Mouse (Mus musculus): ENCODE results near the gene Arhgap10. TPM values are rescaled to one million over a fixed set of nuclear protein-coding genes. Genes with fewer than 3 reads are reported as not detected.
A peak's percentile ranks its signal among the peaks of the same experiment; 100 is the strongest.

Arhgap10 gene
- total and polyA plus RNA-seq, 3 experiments: 13.1 to 22.8 TPM; not detected in 1

GRCm38 (mm10) chr8:77518201-77519115 is 705 bp upstream of the Arhgap10 start (continued):
- TF ChIP-seq CTCF (IDR thresholded peaks at IDR 0.05 in 2 of 3, conservative IDR thresholded peaks at IDR 0.05 in 1 of 3; ENCODE audit: control insufficient read depth in 1 of 3, insufficient read depth in 1 of 3, low read depth in 2 of 3, low read length in 3 of 3, poor library complexity in 1 of 3, severe bottlenecking in 1 of 3) (no peak), TAL1 (IDR thresholded peaks at IDR 0.05; ENCODE audit: low read length) (no peak), ETS1 (IDR thresholded peaks at IDR 0.05; ENCODE audit: low read depth, low read length) (0 out of 2 replicates have a peak, but pooled peaks have one; percentile 13)

DNA sequence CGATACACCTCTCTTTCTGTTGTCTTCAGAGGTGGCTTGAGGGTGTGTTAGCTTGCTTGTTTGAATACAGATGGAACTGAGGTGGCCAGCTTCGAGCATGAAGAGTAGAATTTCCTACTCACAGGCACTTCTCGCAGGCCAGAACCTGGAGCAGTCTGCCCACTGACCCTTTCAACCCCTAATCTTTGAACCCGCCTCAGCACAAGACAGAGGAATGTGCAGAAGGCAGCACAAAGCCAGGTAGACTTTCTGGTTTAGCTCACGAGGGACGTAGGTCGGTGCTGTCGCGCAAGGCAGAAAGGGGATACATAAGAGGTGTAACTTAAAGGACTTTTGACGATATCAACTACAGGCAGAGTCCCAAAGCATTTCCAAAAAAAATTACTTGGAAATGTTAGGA is 908 bp downstream of the Arhgap10 start:
- peaks cover 53% of the 10 kb centered on the region for H3K79me2 ChIP-seq (ENCODE audit: control insufficient read depth, insufficient read depth, low read length, poor library complexity)
- peak; percentile 68 for DNase-seq (ENCODE audit: low read depth, low spot score)
- TF ChIP-seq ZNF384 (IDR thresholded peaks at IDR 0.05; ENCODE audit: low read depth, low read length) (no peak), MYC (IDR thresholded peaks at IDR 0.05; ENCODE audit: low read depth, low read length) (no peak), GABPA (IDR thresholded peaks at IDR 0.05; ENCODE audit: low read depth, low read length) (no peak), NRF1 (IDR thresholded peaks at IDR 0.05; ENCODE audit: insufficient read depth, low read depth, low read length, poor library complexity, severe bottlenecking) (no peak), HCFC1 (IDR thresholded peaks at IDR 0.05; ENCODE audit: low read depth, low read length) (no peak), TCF12 (IDR thresholded peaks at IDR 0.05; ENCODE audit: low read depth, low read length) (no peak), BHLHE40 (IDR thresholded peaks at IDR 0.05; ENCODE audit: borderline replicate concordance, low read depth, low read length) (no peak), TAL1 (IDR thresholded peaks at IDR 0.05; ENCODE audit: low read length) (no peak), MAZ (IDR thresholded peaks at IDR 0.05; ENCODE audit: low read depth, low read length) (no peak), CHD1 (IDR thresholded peaks at IDR 0.05; ENCODE audit: low read depth, low read length) (no peak)
- H3K36me3 ChIP-seq (ENCODE audit: control insufficient read depth in 1 of 2, insufficient read depth in 2 of 2, low read length in 2 of 2): peaks cover 0 to 13% of the 10 kb centered on the region in 2 experiments; a peak in 2 of 4 replicates
- no peak overlapping the region for H3K27ac ChIP-seq (ENCODE audit: control insufficient read depth, low read depth, low read length)
- no peaks in the 10 kb centered on the region for H3K27me3 ChIP-seq (ENCODE audit: control insufficient read depth in 1 of 2, insufficient read depth in 2 of 2, low read length in 2 of 2)
- peaks cover 0 to 16% of the 10 kb centered on the region in 2 experiments; a peak in 2 of 4 replicates for H3K4me1 ChIP-seq (ENCODE audit: control insufficient read depth in 1 of 2, insufficient read depth in 2 of 2, low read length in 2 of 2)
- peak overlapping the region; percentile 91 for H3K9ac ChIP-seq (ENCODE audit: control insufficient read depth, low read depth, low read length, poor library complexity, severe bottlenecking)
- no peaks in the 10 kb centered on the region for H3K9me3 ChIP-seq (replicated peaks; ENCODE audit: insufficient read depth, low read length)
- peak overlapping the region; percentile 88 to 96 for H3K4me3 ChIP-seq (ENCODE audit: control insufficient read depth in 1 of 2, insufficient read depth in 1 of 2, low read depth in 2 of 2, low read length in 2 of 2)

- H3K4me3 ChIP-seq (ENCODE audit: control insufficient read depth in 1 of 2, insufficient read depth in 1 of 2, low read depth in 2 of 2, low read length in 2 of 2): no peak overlapping the region
- no peak overlapping the region for H3K27ac ChIP-seq (ENCODE audit: control insufficient read depth, low read depth, low read length)
- H3K4me1 ChIP-seq (ENCODE audit: control insufficient read depth in 1 of 2, insufficient read depth in 2 of 2, low read length in 2 of 2): peaks cover 0 to 16% of the 10 kb centered on the region in 2 experiments; a peak in 2 of 4 replicates
- no peak overlapping the region for H3K9ac ChIP-seq (ENCODE audit: control insufficient read depth, low read depth, low read length, poor library complexity, severe bottlenecking)
- H3K79me2 ChIP-seq (ENCODE audit: control insufficient read depth, insufficient read depth, low read length, poor library complexity): peaks cover 56% of the 10 kb centered on the region
- no peak for DNase-seq (ENCODE audit: low read depth, low spot score)
- H3K36me3 ChIP-seq (ENCODE audit: control insufficient read depth in 1 of 2, insufficient read depth in 2 of 2, low read length in 2 of 2): peaks cover 0 to 13% of the 10 kb centered on the region in 2 experiments; a peak in 2 of 4 replicates
- TF ChIP-seq CTCF (IDR thresholded peaks at IDR 0.05 in 2 of 3, conservative IDR thresholded peaks at IDR 0.05 in 1 of 3; ENCODE audit: control insufficient read depth in 1 of 3, insufficient read depth in 1 of 3, low read depth in 2 of 3, low read length in 3 of 3, poor library complexity in 1 of 3, severe bottlenecking in 1 of 3) (no peak), ZMIZ1 (IDR thresholded peaks at IDR 0.05; ENCODE audit: low read depth, low read length) (no peak), GABPA (IDR thresholded peaks at IDR 0.05; ENCODE audit: low read depth, low read length) (no peak), UBTF (IDR thresholded peaks at IDR 0.05; ENCODE audit: borderline replicate concordance, insufficient read depth, low read depth, low read length) (no peak), ETS1 (IDR thresholded peaks at IDR 0.05; ENCODE audit: low read depth, low read length) (no peak), BHLHE40 (IDR thresholded peaks at IDR 0.05; ENCODE audit: borderline replicate concordance, low read depth, low read length) (no peak), POLR2AphosphoS2 (IDR thresholded peaks at IDR 0.05; ENCODE audit: low read length) (no peak), TAL1 (IDR thresholded peaks at IDR 0.05; ENCODE audit: low read length) (no peak), ZC3H11A (IDR thresholded peaks at IDR 0.05; ENCODE audit: low read depth, low read length) (no peak), JUND (IDR thresholded peaks at IDR 0.05; ENCODE audit: low read depth, low read length) (no peak), NELFE (IDR thresholded peaks at IDR 0.05; ENCODE audit: low read depth, low read length) (no peak), CHD2 (IDR thresholded peaks at IDR 0.05; ENCODE audit: low read length) (no peak), ZNF384 (IDR thresholded peaks at IDR 0.05; ENCODE audit: low read depth, low read length) (no peak), USF1 (IDR thresholded peaks at IDR 0.05; ENCODE audit: low read depth, low read length) (no peak), MXI1 (IDR thresholded peaks at IDR 0.05; ENCODE audit: low read depth, low read length) (no peak), GATA1 (IDR thresholded peaks at IDR 0.05; ENCODE audit: low read depth, low read length) (no peak), RAD21 (IDR thresholded peaks at IDR 0.05; ENCODE audit: low read depth, low read length) (no peak), TCF12 (IDR thresholded peaks at IDR 0.05; ENCODE audit: low read depth, low read length) (no peak)
- no peaks in the 10 kb centered on the region for H3K27me3 ChIP-seq (ENCODE audit: control insufficient read depth in 1 of 2, insufficient read depth in 2 of 2, low read length in 2 of 2)
- H3K9me3 ChIP-seq (replicated peaks; ENCODE audit: insufficient read depth, low read length): no peaks in the 10 kb centered on the region
Measured at GRCm38 (mm10) chr8:77515786-77516185, 2.0 kb downstream of the Arhgap10 start.
